Mouse (Mus musculus) ES-E14 (cell line): ENCODE data around the gene Sema4a.

Source experiments
- CHD2 ChIP-seq: IDR thresholded peaks from 2 replicates; pipeline ENCODE4 v1.6.1; 2014; ENCODE audit warnings: mild to moderate bottlenecking, low read depth, low read length, inconsistent platforms
- HCFC1 ChIP-seq: IDR thresholded peaks from 2 replicates; pipeline ENCODE4 v1.6.1; 2012; ENCODE audit warnings: low read length, inconsistent platforms, borderline replicate concordance; ENCODE audit not compliant: insufficient read depth
- MAFK ChIP-seq: IDR thresholded peaks from 2 replicates; pipeline ENCODE4 v1.6.1; 2014; ENCODE audit warnings: mild to moderate bottlenecking, low read depth, low read length, inconsistent platforms; ENCODE audit not compliant: insufficient read depth
- ZC3H11A ChIP-seq: IDR thresholded peaks from 2 replicates; pipeline ENCODE4 v1.6.1; 2012; ENCODE audit warnings: low read depth, mild to moderate bottlenecking, inconsistent platforms, low read length, borderline replicate concordance

DNA sequence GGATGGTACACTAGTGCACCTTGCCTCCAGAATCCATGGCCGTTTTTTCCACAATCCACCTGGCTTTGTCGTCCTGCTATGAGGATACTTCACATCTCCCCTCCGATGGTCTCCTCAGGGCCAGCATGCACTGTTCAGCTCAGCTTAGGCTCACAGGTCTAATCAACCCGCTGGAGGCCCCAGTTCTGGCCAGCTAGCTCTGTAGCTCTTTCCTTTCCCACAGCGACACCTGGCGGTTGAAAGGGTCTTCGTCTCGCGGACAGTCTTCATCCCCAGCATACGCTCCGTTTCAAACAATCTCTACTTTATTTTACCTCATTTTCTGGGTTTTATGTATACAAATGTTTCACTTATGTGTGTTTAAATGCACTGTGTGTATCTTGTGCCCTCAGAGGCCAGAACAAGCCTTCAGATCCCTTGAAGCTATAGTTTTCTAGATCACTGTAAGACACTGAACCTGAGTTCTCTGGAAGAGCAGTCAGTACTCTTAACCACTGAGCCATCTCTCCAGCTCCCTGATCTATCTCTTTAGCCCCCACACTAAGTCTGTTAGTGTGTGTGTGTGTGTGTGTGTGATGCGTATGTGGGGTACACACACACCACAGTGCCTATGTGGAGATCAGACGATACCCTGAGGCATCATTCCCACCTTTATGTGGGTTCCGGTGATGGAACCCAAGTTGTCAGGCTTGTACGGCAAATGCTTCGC lies 6.3 kb upstream of the Sema4a start:
- peak; percentile 84 for TF ChIP-seq ZC3H11A
- no peak for TF ChIP-seq MAFK
- no peak for TF ChIP-seq CHD2
- TF ChIP-seq HCFC1: no peak
